Mouse (Mus musculus): ENCODE measurements at regions not wholly inside any gene's neighbourhood (a gene's known extent, or its start where the extent isn't known, plus 50 kb on each side); places are given as distances from the start of the nearest gene placed in this dataset.

DNA sequence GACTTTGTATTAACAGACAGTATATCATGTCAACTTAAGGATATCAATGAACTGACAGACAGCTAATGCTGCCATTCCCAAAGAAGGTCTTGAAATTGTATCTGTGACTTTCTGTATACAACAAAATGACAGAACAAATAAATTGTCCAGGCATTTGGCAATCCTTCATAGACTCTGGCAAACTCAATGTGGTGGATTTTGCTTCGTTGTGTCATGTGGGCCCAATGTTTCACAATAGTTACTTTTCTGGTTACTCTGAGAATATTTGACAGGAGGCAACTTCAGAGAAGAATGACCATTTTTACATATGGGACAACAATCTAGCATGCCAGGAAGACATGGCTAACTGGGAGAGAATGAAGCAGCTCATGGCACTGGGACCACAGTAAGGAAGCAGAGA lies 585.9 kb downstream of the Lmo4 start:
- H3K36me3 ChIP-seq (ENCODE audit: insufficient read depth, low read length) = no peaks in the 10 kb centered on the region
- no peak overlapping the region for H3K4me2 ChIP-seq (replicated peaks; ENCODE audit: low read depth, low read length)
- no peak for ATAC-seq
- no peaks in the 10 kb centered on the region for H3K27me3 ChIP-seq (replicated peaks; ENCODE audit: insufficient read depth, low read length)
- TF ChIP-seq CTCF (IDR thresholded peaks at IDR 0.05) (no peak), EP300 (IDR thresholded peaks at IDR 0.05) (no peak)
- no peak overlapping the region for H3K9ac ChIP-seq (replicated peaks; ENCODE audit: low read depth)
- H3K4me3 ChIP-seq (ENCODE audit: low read depth, low read length) = no peak overlapping the region
- DNase-seq (ENCODE audit: low spot score) = no peak
- no peaks in the 10 kb centered on the region for H3K4me1 ChIP-seq (ENCODE audit: insufficient read depth, low read depth, low read length)
- no peak overlapping the region for H3K27ac ChIP-seq (ENCODE audit: low read length)
- no peaks in the 10 kb centered on the region for H3K9me3 ChIP-seq (ENCODE audit: low read length)
- WGBS = 29% methylated on average over 1 of the region's 1 CpGs

DNA sequence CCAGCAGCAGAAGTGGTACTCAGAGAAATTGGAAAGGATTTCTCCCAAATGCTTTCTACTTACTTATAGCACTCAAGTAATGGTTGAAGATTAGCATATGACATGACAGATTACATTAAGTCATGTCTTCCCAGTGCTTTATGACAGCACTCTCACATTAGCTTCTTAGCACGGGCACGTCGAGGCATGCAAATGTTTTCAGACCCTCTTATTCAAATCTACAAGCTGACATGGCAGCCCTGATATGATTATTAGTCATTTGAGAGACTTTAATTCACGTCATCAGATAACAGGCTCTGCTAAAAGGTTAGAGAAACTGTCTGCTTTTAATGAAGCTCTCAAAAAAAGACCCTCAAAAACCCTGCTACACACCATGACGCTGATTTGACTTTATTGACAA lies 590.1 kb downstream of the Lmo4 start:
- no peaks in the 10 kb centered on the region for H3K27me3 ChIP-seq (replicated peaks; ENCODE audit: insufficient read depth, low read length)
- H3K4me2 ChIP-seq (replicated peaks; ENCODE audit: low read depth, low read length) = no peak overlapping the region
- WGBS = 71% methylated on average over 5 of the region's 5 CpGs
- no peak overlapping the region for H3K4me3 ChIP-seq (ENCODE audit: low read depth, low read length)
- H3K36me3 ChIP-seq (ENCODE audit: insufficient read depth, low read length) = no peaks in the 10 kb centered on the region
- DNase-seq (ENCODE audit: low spot score) (no peak), ATAC-seq (no peak)
- no peaks in the 10 kb centered on the region for H3K9me3 ChIP-seq (ENCODE audit: low read length)
- H3K9ac ChIP-seq (replicated peaks; ENCODE audit: low read depth) = no peak overlapping the region
- no peak overlapping the region for H3K27ac ChIP-seq (ENCODE audit: low read length)
- no peaks in the 10 kb centered on the region for H3K4me1 ChIP-seq (ENCODE audit: insufficient read depth, low read depth, low read length)
- TF ChIP-seq EP300 (IDR thresholded peaks at IDR 0.05) = no peak
- TF ChIP-seq CTCF (IDR thresholded peaks at IDR 0.05) = no peak

DNA sequence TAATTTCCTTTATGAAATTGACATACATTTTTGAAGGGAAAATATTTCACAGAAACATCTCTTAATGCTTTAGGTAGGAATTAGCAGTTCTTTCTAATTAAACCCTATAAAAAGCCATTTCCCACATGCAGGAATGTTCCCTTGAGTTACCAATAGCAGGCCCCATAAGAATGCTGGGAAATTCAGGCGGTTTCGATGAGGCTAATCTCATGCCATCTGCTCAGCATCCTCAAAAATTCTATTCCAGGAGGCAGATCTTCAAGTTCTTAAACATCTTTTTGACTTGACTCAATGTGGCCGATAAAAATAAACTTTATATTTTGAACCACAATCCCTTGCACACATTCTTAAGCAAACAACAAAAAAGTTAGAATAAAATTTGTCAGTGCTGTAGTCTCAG lies 591.0 kb downstream of the Lmo4 start:
- no peak for ATAC-seq
- TF ChIP-seq EP300 (IDR thresholded peaks at IDR 0.05) (no peak), CTCF (IDR thresholded peaks at IDR 0.05) (no peak)

DNA sequence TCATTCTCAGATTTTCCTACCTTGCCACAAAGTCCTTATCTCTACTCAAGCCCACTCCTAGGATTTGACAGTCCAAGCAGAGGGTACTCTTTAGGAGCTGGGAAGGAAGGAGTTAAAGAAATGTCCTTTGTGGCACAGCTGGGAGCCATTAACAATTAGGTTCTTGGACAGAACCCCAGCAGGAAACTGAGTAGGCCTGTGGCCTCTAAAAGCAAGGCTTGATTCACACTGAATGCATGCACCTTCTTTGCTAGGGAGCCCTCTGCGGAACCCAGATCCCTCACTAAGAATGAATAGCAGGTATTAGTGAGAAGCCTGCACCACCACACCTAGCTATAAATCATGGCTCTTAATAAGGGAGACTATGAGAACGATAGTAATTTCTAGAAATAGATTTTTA lies 595.3 kb downstream of the Lmo4 start:
- H3K27ac ChIP-seq (ENCODE audit: low read length) = no peak overlapping the region
- 44% methylated on average over 2 of the region's 2 CpGs for WGBS
- ATAC-seq = no peak

More for the DNA sequence above, 591.0 kb downstream of the Lmo4 start:
- H3K4me2 ChIP-seq (replicated peaks; ENCODE audit: low read depth, low read length) = no peak overlapping the region
- H3K36me3 ChIP-seq (ENCODE audit: insufficient read depth, low read length) = no peaks in the 10 kb centered on the region
- H3K9me3 ChIP-seq (ENCODE audit: low read length) = no peaks in the 10 kb centered on the region
- H3K9ac ChIP-seq (replicated peaks; ENCODE audit: low read depth) = no peak overlapping the region
- no peaks in the 10 kb centered on the region for H3K27me3 ChIP-seq (replicated peaks; ENCODE audit: insufficient read depth, low read length)
- WGBS = 93% methylated on average over 3 of the region's 3 CpGs
- DNase-seq (ENCODE audit: low spot score) = no peak
- no peak overlapping the region for H3K4me3 ChIP-seq (ENCODE audit: low read depth, low read length)
- no peaks in the 10 kb centered on the region for H3K4me1 ChIP-seq (ENCODE audit: insufficient read depth, low read depth, low read length)
- H3K27ac ChIP-seq (ENCODE audit: low read length) = no peak overlapping the region

DNA sequence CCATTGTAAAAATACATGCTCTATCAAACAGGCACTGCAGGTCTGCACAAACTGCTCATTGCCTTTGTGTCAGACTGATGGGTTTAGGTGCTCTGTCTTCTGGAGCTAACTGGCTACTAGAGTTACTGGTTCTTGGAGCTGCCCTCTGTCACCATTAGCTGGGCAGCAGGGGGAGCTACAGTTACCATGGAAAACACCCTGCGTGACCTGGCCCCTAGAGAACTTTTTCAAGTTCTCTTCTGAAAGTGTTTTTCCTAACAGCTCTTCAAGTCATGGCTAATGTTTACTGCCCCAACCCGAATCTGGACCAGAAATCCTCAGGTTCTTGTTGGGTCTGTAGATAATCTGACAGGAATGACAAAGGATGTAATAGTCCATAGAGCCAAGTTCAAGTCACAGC lies 605.9 kb downstream of the Lmo4 start:
- Histone ChIP-seq H3K4me1 (ENCODE audit: insufficient read depth, low read depth, low read length) (no peaks in the 10 kb centered on the region; the same call in 1 of the 2 replicates), H3K27me3 (replicated peaks; ENCODE audit: insufficient read depth, low read length) (no peaks in the 10 kb centered on the region), H3K27ac (ENCODE audit: low read length) (no peak overlapping the region), H3K4me2 (replicated peaks; ENCODE audit: low read depth, low read length) (no peak overlapping the region), H3K4me3 (ENCODE audit: low read depth, low read length) (no peak overlapping the region), H3K9me3 (ENCODE audit: low read length) (no peaks in the 10 kb centered on the region), H3K9ac (replicated peaks; ENCODE audit: low read depth) (no peak overlapping the region), H3K36me3 (ENCODE audit: insufficient read depth, low read length) (no peaks in the 10 kb centered on the region)
- peak; percentile 76 for DNase-seq (ENCODE audit: low spot score)
- TF ChIP-seq EP300 (IDR thresholded peaks at IDR 0.05) (no peak), CTCF (IDR thresholded peaks at IDR 0.05) (peak; percentile 68)
- ATAC-seq = peak; percentile 48
- 25% methylated on average over 2 of the region's 2 CpGs for WGBS

More for the DNA sequence above, 595.3 kb downstream of the Lmo4 start:
- Histone ChIP-seq H3K4me1 (ENCODE audit: insufficient read depth, low read depth, low read length) (no peaks in the 10 kb centered on the region), H3K9me3 (ENCODE audit: low read length) (no peaks in the 10 kb centered on the region), H3K4me3 (ENCODE audit: low read depth, low read length) (no peak overlapping the region), H3K9ac (replicated peaks; ENCODE audit: low read depth) (no peak overlapping the region), H3K27me3 (replicated peaks; ENCODE audit: insufficient read depth, low read length) (no peaks in the 10 kb centered on the region), H3K4me2 (replicated peaks; ENCODE audit: low read depth, low read length) (no peak overlapping the region), H3K36me3 (ENCODE audit: insufficient read depth, low read length) (no peaks in the 10 kb centered on the region)
- TF ChIP-seq EP300 (IDR thresholded peaks at IDR 0.05) = no peak
- DNase-seq (ENCODE audit: low spot score) = no peak

DNA sequence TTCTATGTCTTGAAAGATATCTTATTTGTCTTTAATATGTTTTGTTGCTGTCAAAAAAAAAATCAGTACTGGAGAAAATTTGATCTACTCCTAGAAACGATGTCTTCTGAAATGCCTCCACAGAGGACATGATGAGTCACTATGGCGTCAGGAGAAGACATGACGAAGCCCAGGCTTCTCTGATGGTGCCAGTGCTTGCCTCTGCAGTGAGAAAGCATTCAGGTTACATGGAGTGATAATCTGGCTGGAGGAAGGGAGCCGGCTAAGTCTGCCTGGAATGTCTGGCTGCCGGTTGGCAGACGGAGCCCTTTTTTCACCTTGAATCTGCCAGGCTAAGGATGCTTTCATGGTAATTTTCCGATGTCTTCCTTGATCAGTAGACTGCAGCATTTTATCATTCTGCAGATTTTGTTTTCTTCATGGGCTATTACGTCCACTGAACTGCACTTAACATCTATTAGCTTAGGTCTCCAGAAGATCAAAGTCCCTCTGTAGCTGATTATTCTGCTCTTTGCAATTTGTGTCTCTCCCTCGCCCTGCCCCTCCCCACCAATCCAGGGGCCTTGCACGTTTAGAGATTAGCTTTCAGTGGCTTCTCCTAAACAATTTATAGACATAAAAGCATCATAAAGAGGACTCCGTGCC lies 607.9 kb downstream of the Lmo4 start:
- TF ChIP-seq EP300 (IDR thresholded peaks at IDR 0.05) (no peak), CTCF (IDR thresholded peaks at IDR 0.05) (no peak)
- ATAC-seq = no peak
- WGBS = 29% methylated on average over 11 of the region's 11 CpGs
- no peak for DNase-seq (ENCODE audit: low spot score)
- H3K4me3 ChIP-seq (ENCODE audit: low read depth, low read length) = no peak overlapping the region
- H3K4me2 ChIP-seq (replicated peaks; ENCODE audit: low read depth, low read length) = no peak overlapping the region
- H3K9ac ChIP-seq (replicated peaks; ENCODE audit: low read depth) = no peak overlapping the region
- no peaks in the 10 kb centered on the region for H3K9me3 ChIP-seq (ENCODE audit: low read length)
- H3K4me1 ChIP-seq (ENCODE audit: insufficient read depth, low read depth, low read length) = no peaks in the 10 kb centered on the region; the same call in 1 of the 2 replicates
- no peaks in the 10 kb centered on the region for H3K36me3 ChIP-seq (ENCODE audit: insufficient read depth, low read length)
- no peak overlapping the region for H3K27ac ChIP-seq (ENCODE audit: low read length)
- H3K27me3 ChIP-seq (replicated peaks; ENCODE audit: insufficient read depth, low read length) = no peaks in the 10 kb centered on the region

Measured in lung, postnatal 0 days (tissue).